Mouse (Mus musculus) naive thymus-derived CD4-positive, alpha-beta T cell, adult 5 months (primary cell): ENCODE results near the gene Hspd1. TPM values are rescaled to one million over a fixed set of nuclear protein-coding genes. Genes with fewer than 3 reads are reported as not detected.

Experiments used
- polyA plus RNA-seq: library from polyadenylated mRNA; unstranded; fragments of 100-300 nt; shearing (Covaris generic); gene quantifications from one replicate; pipeline ENCODE4 v1.2.1, GENCODE M21; 2017

The Hspd1 gene
- 155 TPM for polyA plus RNA-seq

DNA sequence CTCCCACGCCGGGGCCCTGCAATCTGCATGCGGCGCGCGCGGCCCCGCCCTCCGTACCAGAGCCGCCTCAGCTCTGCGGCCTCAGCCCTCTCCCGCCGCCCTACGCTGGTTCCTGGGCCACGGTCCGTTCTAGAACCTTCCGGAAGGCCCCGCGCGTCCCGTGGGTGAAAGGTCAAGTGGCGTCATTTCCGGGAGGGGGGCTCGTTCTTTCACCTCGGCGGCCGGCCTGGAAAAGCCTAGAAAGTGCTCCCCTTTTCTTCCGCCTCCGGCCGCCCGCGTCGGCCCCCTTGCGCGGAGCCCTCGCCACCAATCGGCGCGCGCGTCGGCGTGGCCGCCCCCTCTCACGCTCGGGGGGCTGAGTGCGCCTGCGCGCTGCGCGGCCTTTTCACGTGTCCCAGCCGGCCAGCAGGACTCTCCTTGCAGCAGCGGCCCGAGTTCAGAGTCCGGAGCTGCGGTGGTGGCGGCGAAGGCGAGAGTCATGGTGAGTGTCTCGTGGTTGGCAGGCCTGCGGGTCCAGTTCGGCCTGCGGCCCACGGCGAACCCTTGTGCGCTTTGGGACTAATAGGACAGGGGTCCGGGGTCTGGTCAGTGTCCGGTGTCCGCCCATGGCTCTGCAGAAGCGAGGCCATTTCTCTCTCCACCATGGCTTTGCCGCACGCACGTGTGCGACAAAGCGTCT is at the start of gene Hspd1, which contains the start of gene Hspe1:
Gene Hspd1 (minus strand): TSS at position 312 of the 679 bp plus-strand sequence.
Gene Hspe1 (plus strand): TSS at position 201 of the 679 bp plus-strand sequence.

DNA sequence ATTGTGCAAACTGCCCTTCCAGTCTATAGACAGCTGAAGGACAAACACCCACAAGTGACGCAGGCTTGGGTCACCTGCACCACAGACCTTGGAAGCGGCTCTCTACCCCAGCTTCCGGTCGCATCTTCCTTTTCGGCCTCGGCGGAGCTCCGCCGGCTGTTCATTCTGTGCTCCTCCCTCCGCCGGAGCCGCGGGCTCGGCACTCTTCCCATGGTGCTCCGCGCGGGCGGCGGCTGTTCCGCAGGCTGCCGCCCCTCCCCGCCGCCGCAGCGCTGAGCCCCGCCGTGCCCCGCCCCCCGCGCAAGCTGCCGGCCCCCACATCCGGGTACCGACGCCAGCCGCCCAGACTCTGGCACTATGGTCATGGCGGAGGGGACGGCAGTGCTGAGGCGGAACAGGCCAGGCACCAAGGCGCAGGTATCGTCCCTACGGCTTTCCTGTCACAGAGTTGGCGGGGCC is 42.9 kb upstream of the Hspd1 start, which contains the start of gene Mob4:
Gene Mob4 (plus strand): TSS at position 289 of the 459 bp plus-strand sequence.

DNA sequence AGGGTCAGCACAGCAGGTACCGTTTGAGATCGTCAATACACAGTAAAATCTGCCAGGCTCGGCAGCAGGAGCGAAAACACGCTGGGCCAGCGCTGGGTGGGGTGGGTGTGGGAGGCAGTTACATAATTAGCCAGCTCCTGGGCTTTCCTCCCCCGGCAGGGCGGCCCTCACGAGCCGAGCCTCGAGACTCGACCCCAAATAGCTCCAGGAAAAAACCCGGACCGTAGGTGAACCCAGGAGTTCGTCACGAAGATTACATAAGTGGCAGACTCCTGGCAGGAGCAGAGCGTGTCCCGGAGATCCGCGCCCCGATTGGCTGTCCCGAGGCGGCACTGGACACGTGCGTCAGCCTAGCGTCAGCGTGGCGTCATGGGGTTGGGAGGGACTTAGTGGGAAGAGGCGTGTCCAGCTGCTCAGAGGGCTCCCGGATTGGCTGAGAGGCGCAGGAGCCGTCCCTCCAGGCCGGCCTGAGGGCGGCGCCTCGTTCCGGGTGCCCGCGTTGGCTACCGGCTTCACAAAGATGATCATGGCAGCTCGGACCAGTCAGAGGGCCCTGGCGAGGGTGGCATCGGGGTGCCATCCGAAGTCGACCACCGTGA is 35.6 kb downstream of the Hspd1 start, which contains the start of gene Coq10b:
Gene Coq10b (plus strand): TSS at position 416 of the 599 bp plus-strand sequence.

Other genes starting within 250 kb of the Hspd1 start
- gene Ankrd44, start 161.9 kb downstream of the Hspd1 start, polyA plus RNA-seq, result 435 TPM
- 785 TPM for gene Sf3b1, start 60.8 kb downstream of the Hspd1 start, polyA plus RNA-seq
- 159 TPM for gene Coq10b, start 35.5 kb downstream of the Hspd1 start, polyA plus RNA-seq
- 198 TPM for gene Hspe1, start 111 bp downstream of the Hspd1 start, polyA plus RNA-seq
- 165 TPM for gene Mob4, start 43.0 kb upstream of the Hspd1 start, polyA plus RNA-seq
- gene Rftn2, start 138.5 kb upstream of the Hspd1 start, polyA plus RNA-seq, result 6.1 TPM
- gene Mars2, start 148.9 kb upstream of the Hspd1 start, polyA plus RNA-seq, result 3.6 TPM